Mouse (Mus musculus): ENCODE measurements around the gene Nt5dc2.

Gene Nt5dc2

GRCm38 (mm10) chr14:31130236-31131220 lies at the start of gene Nt5dc2:
Nt5dc2 (plus strand) TSS chr14:31131053.
- peak; percentile 84 to 91 for DNase-seq (ENCODE audit: low spot score in 2 of 2)

- no peak for DNase-seq (ENCODE audit: low spot score in 2 of 2)
These were observed 49.7 kb upstream of the Nt5dc2 start for GRCm38 (mm10) chr14:31081147-31081546.

GRCm38 (mm10) chr14:31087433-31087832 lies 43.4 kb upstream of the Nt5dc2 start:
- no peak for DNase-seq (ENCODE audit: low spot score in 2 of 2)

- no peak for DNase-seq (ENCODE audit: low spot score in 2 of 2)
These were observed 42.3 kb upstream of the Nt5dc2 start for GRCm38 (mm10) chr14:31088515-31088914.

- DNase-seq (ENCODE audit: low spot score in 2 of 2): no peak
These were observed 40.9 kb upstream of the Nt5dc2 start for GRCm38 (mm10) chr14:31089918-31090317.

- no peak for DNase-seq (ENCODE audit: low spot score in 2 of 2)
These were observed 25.7 kb upstream of the Nt5dc2 start for GRCm38 (mm10) chr14:31105156-31105555.

- peak in 1 of 2 experiments; percentile 26 for DNase-seq (ENCODE audit: low spot score in 2 of 2)
These were observed 20.2 kb upstream of the Nt5dc2 start for GRCm38 (mm10) chr14:31110613-31111012.

GRCm38 (mm10) chr14:31112187-31112586 lies 18.7 kb upstream of the Nt5dc2 start:
- DNase-seq (ENCODE audit: low spot score in 2 of 2): no peak

- DNase-seq (ENCODE audit: low spot score in 2 of 2): no peak
These were observed 16.8 kb upstream of the Nt5dc2 start for GRCm38 (mm10) chr14:31114011-31114410.

GRCm38 (mm10) chr14:31115522-31115921 lies 15.3 kb upstream of the Nt5dc2 start:
- no peak for DNase-seq (ENCODE audit: low spot score in 2 of 2)

GRCm38 (mm10) chr14:31125106-31126075 lies 5.5 kb upstream of the Nt5dc2 start:
- DNase-seq (ENCODE audit: low spot score in 2 of 2): peak; percentile 13 to 53

GRCm38 (mm10) chr14:31126826-31127225 lies 4.0 kb upstream of the Nt5dc2 start:
- DNase-seq (ENCODE audit: low spot score in 2 of 2): peak in 1 of 2 experiments; percentile 60

- peak in 1 of 2 experiments; percentile 46 for DNase-seq (ENCODE audit: low spot score in 2 of 2)
These were observed 2.6 kb upstream of the Nt5dc2 start for GRCm38 (mm10) chr14:31128101-31128825.

- DNase-seq (ENCODE audit: low spot score in 2 of 2): peak; percentile 95 to 96
These were observed 2.0 kb upstream of the Nt5dc2 start, which contains the start of gene Smim4 for GRCm38 (mm10) chr14:31128826-31129219. Smim4 (minus strand) TSS chr14:31128956.

GRCm38 (mm10) chr14:31129326-31130235 lies 1.3 kb upstream of the Nt5dc2 start:
- DNase-seq (ENCODE audit: low spot score in 2 of 2): peak in 1 of 2 experiments; percentile 59

- DNase-seq (ENCODE audit: low spot score in 2 of 2): no peak
These were observed 494 bp downstream of the Nt5dc2 start for GRCm38 (mm10) chr14:31131272-31131821.

- DNase-seq (ENCODE audit: low spot score in 2 of 2): peak; percentile 48 to 68
These were observed 1.2 kb downstream of the Nt5dc2 start for GRCm38 (mm10) chr14:31132031-31132430.

- peak in 1 of 2 experiments; percentile 61 for DNase-seq (ENCODE audit: low spot score in 2 of 2)
These were observed 1.7 kb downstream of the Nt5dc2 start for GRCm38 (mm10) chr14:31132491-31132975.

GRCm38 (mm10) chr14:31133023-31133665 lies 2.3 kb downstream of the Nt5dc2 start:
- DNase-seq (ENCODE audit: low spot score in 2 of 2): no peak

Data from spleen, postnatal 4 days (tissue).